Mouse (Mus musculus) left cerebral cortex, adult 8-10 months (tissue): ENCODE data around the gene Gpr21. TPM values are rescaled to one million over a fixed set of nuclear protein-coding genes. Genes with fewer than 3 reads are reported as not detected.
"Not testable (repeated sequence)": the region's sequence is repeated elsewhere in the genome, so short reads cannot be mapped to it uniquely, and the experiment has no call there.

Experiments
- DNase-seq, 2 experiments: peaks; one replicate each; pipeline ENCODE4 v3.0.0; 2022; ENCODE audit warnings: low spot score in 2 of 2
- total RNA-seq, 4 experiments: library from RNA; stranded (reverse); gene quantifications; 2 replicates each; pipeline ENCODE4 v1.2.4; 2022

Gene Gpr21
- total RNA-seq: 1 to 10 TPM; 5.3 to 6.6 (median 6.3) TPM

GRCm38 (mm10) chr2:37516030-37516710, at the start of gene Gpr21:
TSS of gene Gpr21 (plus strand) at chr2:37516332.
- DNase-seq: no peak

- DNase-seq: no peak
Measured at GRCm38 (mm10) chr2:37479559-37479958, 36.6 kb upstream of the Gpr21 start.

DNA sequence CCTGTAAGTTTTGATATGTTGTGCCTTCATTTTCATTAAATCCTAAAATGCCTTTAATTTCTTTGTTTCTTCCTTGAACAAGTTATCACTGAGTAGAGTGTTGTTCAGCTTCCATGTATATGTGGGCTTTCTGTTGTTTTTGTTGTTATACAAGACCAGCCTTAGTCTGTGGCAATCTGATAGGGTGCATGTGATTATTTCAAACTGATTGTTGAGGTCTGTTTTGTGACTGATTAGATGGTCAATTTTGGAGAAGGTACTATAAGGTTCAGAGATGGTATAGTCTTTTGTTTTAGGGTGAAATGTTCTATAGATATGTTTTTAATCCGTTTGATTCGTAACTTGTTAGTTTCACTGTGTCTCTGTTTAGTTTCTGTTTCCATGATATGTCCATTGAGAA, 36.1 kb upstream of the Gpr21 start:
- no peak for DNase-seq

DNA sequence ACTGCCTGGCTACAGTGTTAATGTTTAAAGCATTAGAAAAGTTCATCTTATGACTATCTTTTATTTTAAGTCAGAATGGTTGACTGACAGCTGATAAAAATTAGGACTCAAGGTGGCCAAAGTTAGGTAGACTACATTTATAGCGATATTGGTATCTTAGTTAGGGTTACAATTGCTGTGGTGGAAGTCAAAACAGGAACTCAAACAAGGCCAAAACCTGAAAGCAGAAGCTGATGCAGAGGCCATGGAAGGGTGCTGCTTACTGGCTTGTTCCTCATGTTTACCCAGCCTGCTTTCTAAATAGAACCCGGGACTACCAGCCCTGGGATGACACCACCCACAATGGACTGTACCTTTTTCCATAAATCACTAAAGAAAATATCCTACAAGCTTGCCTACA, 32.0 kb upstream of the Gpr21 start:
- no peak for DNase-seq

GRCm38 (mm10) chr2:37485370-37485769, 30.8 kb upstream of the Gpr21 start:
- no peak for DNase-seq

GRCm38 (mm10) chr2:37486408-37486807, 29.7 kb upstream of the Gpr21 start:
- DNase-seq: no peak

GRCm38 (mm10) chr2:37488956-37489355, 27.2 kb upstream of the Gpr21 start:
- no peak for DNase-seq

DNA sequence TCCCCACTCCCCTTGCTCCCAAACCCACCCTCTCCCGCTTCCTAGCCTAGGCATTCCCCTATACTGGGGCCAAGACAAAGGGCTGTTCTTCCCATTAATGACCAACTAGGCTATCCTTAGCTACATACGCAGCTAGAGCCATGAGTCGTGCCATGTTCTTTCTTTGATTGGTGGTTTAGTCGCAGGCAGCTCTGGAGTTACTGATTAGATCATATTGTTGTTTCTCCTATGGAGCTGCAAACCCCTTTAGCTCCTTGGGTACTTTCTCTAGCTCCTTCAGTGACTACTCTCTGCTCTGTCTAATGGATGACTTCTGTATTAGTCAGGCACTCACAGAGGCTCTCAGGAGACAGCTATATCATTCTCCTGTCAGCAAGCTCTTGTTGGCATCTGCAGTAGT, 18.8 kb upstream of the Gpr21 start:
- no peak for DNase-seq

GRCm38 (mm10) chr2:37505856-37506255, 10.3 kb upstream of the Gpr21 start:
- not testable (repeated sequence) for DNase-seq

DNA sequence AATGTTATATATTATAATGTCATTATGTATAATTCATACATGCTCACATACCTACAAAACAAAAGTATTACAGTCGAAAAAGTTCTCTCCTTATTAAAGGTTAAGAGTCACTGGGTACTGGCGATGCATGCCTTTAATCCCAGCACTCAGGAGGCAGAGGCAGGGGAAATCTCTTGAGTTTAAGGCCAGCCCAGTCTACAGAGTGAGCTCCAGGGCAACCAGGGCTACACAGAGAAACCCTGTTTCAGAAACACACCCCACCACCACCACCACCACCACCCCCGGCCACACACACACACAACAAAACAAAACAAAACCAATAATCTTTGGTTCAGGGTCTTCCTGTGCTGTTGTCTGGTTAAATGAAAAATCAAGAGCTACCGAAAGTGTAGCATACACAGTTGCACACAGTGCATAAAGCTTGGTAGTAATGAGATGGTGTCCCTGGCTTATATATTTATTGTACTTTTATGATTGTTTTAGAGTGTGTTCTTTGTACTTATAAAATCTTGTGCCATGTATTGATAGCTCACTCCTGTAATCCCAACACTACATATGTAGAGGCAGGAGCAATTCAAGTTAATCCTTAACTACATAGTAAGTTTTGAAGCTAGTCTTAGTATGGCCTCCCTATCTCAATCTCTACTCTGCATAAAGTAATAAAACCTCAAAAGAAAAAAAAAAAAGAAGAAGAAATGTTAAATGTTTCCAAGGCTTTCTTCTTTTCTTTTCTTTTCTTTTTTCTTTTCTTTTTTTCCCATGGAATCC, 4.8 kb upstream of the Gpr21 start:
- DNase-seq: no peak

DNA sequence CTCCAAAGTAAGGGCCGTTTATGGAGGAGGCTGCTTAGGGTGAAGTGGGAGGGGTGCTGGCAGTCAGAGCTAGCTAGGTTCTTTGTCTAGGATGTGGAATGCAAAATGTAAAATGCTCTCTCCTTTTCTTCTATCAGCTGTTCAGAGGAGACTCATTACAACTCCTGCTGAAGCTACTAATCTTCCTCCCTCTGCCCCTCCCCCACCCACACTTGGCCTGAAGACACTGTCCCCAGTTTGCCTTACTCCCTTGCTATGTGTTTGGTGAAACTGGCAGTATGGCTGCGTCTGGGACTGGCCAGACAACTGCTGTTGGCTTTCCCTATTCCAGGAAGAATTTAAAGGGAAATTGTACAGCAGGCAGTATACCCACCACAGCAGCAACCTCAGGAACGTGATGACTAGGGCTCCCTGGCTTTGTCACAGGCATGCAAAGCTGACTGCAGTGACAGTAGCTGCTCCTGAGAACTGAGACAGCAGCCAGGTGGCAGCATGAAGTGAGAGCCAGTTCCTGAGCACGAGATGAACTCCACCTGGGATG, 860 bp downstream of the Gpr21 start:
- DNase-seq: peak; percentile 10 to 25

GRCm38 (mm10) chr2:37518561-37519285, 2.6 kb downstream of the Gpr21 start:
- DNase-seq: no peak

- no peak for DNase-seq
Measured at GRCm38 (mm10) chr2:37519286-37519640, 3.1 kb downstream of the Gpr21 start.

DNA sequence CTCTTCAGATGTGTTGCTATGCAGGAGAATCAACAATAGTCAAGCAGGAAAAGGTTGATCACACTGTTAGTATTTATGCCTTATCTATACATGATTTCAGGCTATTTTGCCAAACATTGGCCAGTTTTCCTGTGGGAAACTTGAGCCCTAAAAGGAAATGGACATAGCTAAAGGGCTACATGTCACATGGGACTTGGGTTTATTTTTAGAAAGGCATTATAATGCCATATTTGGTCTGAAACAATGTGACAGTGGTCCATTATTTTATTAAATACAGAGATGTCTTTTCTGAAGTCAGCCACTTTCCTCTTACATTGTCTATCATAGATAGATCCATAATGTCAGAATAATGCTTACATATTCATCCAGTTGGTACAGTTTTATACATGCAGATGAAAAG, 11.5 kb downstream of the Gpr21 start:
- DNase-seq: no peak

DNA sequence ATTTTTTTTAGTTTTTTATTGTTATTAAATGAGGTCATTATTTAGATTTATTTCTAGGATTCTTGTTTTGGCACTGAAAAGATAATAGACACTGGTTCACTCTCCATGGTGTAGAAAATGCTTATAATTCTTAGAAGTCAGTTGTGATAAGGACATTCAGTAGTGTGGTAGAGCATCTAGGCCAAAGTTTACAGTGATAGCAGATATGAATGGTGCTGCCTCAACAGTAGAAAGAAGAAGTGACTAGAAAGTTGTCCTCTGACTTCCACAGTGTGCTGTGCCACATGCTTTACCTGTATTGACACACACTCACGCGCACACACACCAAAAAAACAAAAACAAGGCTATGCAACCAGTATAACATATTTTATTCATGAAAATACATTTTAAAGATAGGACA, 13.3 kb downstream of the Gpr21 start:
- no peak for DNase-seq

DNA sequence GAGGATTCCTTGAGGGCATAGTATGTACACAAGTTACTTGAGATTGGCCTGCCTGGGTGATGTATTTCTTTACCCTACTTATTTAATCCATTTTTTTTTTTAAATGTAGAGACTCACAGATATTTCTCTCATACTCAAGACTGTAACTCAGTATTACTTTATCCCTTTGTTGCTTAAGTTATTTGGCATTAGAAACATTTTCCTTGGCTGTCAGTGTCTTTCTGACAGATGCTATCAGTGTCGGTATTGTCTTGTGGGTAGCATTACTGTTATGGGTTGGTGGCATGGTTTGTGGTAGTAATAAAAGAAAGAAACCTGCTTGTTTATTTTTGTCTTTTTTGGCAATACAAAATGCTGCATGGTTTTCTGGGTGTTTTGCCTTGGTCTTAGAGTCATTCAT, 14.6 kb downstream of the Gpr21 start:
- no peak for DNase-seq

- no peak for DNase-seq
Measured at GRCm38 (mm10) chr2:37531639-37532038, 15.5 kb downstream of the Gpr21 start.

DNA sequence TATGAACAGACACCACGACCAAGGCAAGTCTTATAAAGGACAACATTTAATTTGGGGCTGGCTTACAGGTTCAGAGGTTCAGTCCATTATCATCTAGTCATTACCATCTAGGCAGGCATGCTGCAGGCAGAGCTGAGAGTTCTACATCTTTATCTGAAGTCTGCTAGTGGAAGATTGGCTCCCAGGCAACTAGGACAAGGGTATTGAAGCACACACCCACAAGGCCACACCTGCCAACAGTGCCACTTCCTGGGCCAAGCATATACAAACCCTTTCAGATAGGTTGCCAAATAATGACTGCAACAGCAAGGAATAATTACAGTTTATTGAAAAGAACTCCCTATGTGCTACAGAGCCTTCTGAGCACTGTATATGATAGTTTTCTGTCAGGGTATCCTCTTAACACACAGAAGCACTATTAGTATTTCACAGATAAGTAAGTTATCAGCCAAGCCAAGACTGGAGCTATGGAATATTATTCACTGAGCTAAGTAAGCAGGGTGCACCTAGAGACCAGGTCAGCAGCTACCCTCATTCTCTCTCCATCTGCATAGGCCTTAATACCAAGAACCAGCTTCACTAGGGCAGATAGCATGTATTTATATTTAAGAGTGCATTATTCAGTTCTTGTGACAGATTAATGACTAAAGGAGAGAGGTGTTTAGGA, 33.3 kb downstream of the Gpr21 start:
- DNase-seq: no peak

DNA sequence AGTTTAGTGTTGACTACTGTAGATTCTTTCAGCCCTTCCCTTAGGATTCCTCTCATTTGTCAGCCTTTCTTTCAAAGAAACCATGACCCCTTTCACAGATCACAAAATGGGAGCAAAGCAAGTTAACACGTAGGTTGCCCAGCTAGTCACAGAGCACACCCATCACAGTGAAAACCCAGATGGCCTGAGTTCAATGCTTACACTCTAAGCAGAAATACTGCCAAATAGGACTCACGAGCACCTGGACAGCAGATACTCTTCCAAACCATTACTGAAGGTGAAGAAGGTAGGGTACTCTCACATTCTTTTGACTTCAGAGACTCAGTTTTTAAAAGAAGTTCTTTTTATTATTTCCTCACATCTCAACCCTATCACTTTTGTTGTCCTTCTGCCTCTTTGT, 40.2 kb downstream of the Gpr21 start:
- no peak for DNase-seq

DNA sequence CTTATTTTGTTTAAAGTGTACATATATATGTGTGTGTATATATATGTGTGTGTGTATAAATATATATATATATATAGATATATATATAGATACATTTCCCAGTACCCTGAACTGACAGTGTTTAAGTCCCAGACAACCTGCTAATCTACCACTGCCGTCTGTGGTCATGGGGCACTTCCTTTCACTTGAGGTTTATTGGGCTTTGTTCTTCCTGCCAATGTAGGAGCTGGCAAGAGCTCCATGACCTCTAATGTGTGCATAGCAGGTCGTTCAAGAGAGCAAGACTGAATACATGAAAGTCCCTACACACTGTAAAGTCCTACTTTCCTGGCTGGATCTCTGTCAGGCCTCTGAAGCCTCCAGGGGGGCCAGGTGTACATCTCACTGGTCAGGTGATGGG, 49.4 kb downstream of the Gpr21 start:
- DNase-seq: no peak

- no peak for DNase-seq
Measured at GRCm38 (mm10) chr2:37566035-37566434, 49.9 kb downstream of the Gpr21 start.

- no peak for DNase-seq
Measured at GRCm38 (mm10) chr2:37569888-37570287, 53.8 kb downstream of the Gpr21 start.
